Mouse (Mus musculus) embryo, embryonic 10.5 days (tissue): ENCODE results near the gene Ly6g6d.
"Not testable (repeated sequence)": the region's sequence is repeated elsewhere in the genome, so short reads cannot be mapped to it uniquely, and the experiment has no call there.

Source experiments
- DNase-seq: peaks from one replicate; pipeline ENCODE4 v3.0.0-alpha.2; 2015; ENCODE audit warnings: low spot score

Gene Ly6g6d

GRCm38 (mm10) chr17:35048149-35048931, 29.5 kb downstream of the Ly6g6d start:
- DNase-seq: peak; percentile 42

GRCm38 (mm10) chr17:35047688-35048087, 30.2 kb downstream of the Ly6g6d start:
- DNase-seq: no peak

GRCm38 (mm10) chr17:35046681-35047455, 31.0 kb downstream of the Ly6g6d start, which contains the start of gene Msh5:
TSS of gene Msh5 (minus strand) at chr17:35046745.
- DNase-seq: peak; percentile 100

- DNase-seq: peak; percentile 41
These were observed 31.8 kb downstream of the Ly6g6d start for GRCm38 (mm10) chr17:35045807-35046680.

GRCm38 (mm10) chr17:35044904-35045806, 32.7 kb downstream of the Ly6g6d start:
- DNase-seq: no peak

- DNase-seq: no peak
These were observed 34.1 kb downstream of the Ly6g6d start for GRCm38 (mm10) chr17:35043794-35044193.

GRCm38 (mm10) chr17:35039121-35039873, 38.6 kb downstream of the Ly6g6d start:
- DNase-seq: no peak

GRCm38 (mm10) chr17:35034896-35035295, 43.0 kb downstream of the Ly6g6d start:
- no peak for DNase-seq

- not testable (repeated sequence) for DNase-seq
These were observed 44.2 kb downstream of the Ly6g6d start for GRCm38 (mm10) chr17:35033703-35034102.

- DNase-seq: no peak
These were observed 45.5 kb downstream of the Ly6g6d start for GRCm38 (mm10) chr17:35032323-35032870.

GRCm38 (mm10) chr17:35031880-35032279, 46.0 kb downstream of the Ly6g6d start:
- no peak for DNase-seq

- no peak for DNase-seq
These were observed 46.6 kb downstream of the Ly6g6d start for GRCm38 (mm10) chr17:35031272-35031671.

- DNase-seq: peak; percentile 72
These were observed 48.0 kb downstream of the Ly6g6d start for GRCm38 (mm10) chr17:35029691-35030532.

GRCm38 (mm10) chr17:35028315-35028714, 49.5 kb downstream of the Ly6g6d start:
- no peak for DNase-seq

GRCm38 (mm10) chr17:35027277-35028068, 50.4 kb downstream of the Ly6g6d start, which contains the start of gene Sapcd1:
TSS of gene Sapcd1 (minus strand) at chr17:35028016.
- DNase-seq: peak; percentile 34

GRCm38 (mm10) chr17:35026206-35026605, 51.7 kb downstream of the Ly6g6d start:
- no peak for DNase-seq

GRCm38 (mm10) chr17:35024691-35025488, 53.0 kb downstream of the Ly6g6d start:
- no peak for DNase-seq
